Mouse (Mus musculus): ENCODE data around the gene Prkch.

GRCm38 (mm10) chr12:73625277-73626032 lies 40.9 kb downstream of the Prkch start:
- no peak for TF ChIP-seq CTCF (conservative IDR thresholded peaks at IDR 0.05; ENCODE audit: low read length)
- no peak for TF ChIP-seq POU5F1 (IDR thresholded peaks at IDR 0.05; ENCODE audit: borderline replicate concordance, low read length)
- TF ChIP-seq NANOG (IDR thresholded peaks at IDR 0.05; ENCODE audit: borderline replicate concordance, low read length) = no peak

Measured in E14TG2a.4 (cell line).